Mouse (Mus musculus) ovary, postnatal 14 days (tissue): ENCODE measurements around the gene Tmem51.
A peak's percentile ranks its signal among the peaks of the same experiment; 100 is the strongest.
"Not testable (repeated sequence)": the region's sequence is repeated elsewhere in the genome, so short reads cannot be mapped to it uniquely, and the experiment has no call there.

ENCODE experiments used
- DNase-seq: peaks from one replicate; pipeline ENCODE4 v3.0.0; 2022; ENCODE audit warnings: low spot score

Gene Tmem51

GRCm38 (mm10) chr4:142017686-142018085, 66.4 kb downstream of the Tmem51 start:
- no peak for DNase-seq

GRCm38 (mm10) chr4:142014659-142015608, 69.2 kb downstream of the Tmem51 start, which contains the start of gene Fhad1:
TSS of gene Fhad1 (minus strand) at chr4:142015082.
- DNase-seq, result peak; percentile 66

- DNase-seq, result no peak
Measured at GRCm38 (mm10) chr4:142011236-142011635, 72.9 kb downstream of the Tmem51 start.

GRCm38 (mm10) chr4:142010441-142010840, 73.7 kb downstream of the Tmem51 start:
- no peak for DNase-seq

GRCm38 (mm10) chr4:142008206-142008605, 75.9 kb downstream of the Tmem51 start:
- DNase-seq, result no peak

- DNase-seq, result no peak
Measured at GRCm38 (mm10) chr4:142000581-142000980, 83.5 kb downstream of the Tmem51 start.

GRCm38 (mm10) chr4:141999494-142000074, 84.5 kb downstream of the Tmem51 start:
- no peak for DNase-seq

- no peak for DNase-seq
Measured at GRCm38 (mm10) chr4:141998282-141998821, 85.8 kb downstream of the Tmem51 start.

- no peak for DNase-seq
Measured at GRCm38 (mm10) chr4:141996880-141997279, 87.2 kb downstream of the Tmem51 start.

- no peak for DNase-seq
Measured at GRCm38 (mm10) chr4:141996086-141996485, 88.0 kb downstream of the Tmem51 start.

- DNase-seq, result not testable (repeated sequence)
Measured at GRCm38 (mm10) chr4:141994062-141994471, 90.0 kb downstream of the Tmem51 start.

GRCm38 (mm10) chr4:141993347-141994061, 90.6 kb downstream of the Tmem51 start:
- DNase-seq, result no peak

GRCm38 (mm10) chr4:141992530-141993204, 91.4 kb downstream of the Tmem51 start:
- DNase-seq, result no peak

- no peak for DNase-seq
Measured at GRCm38 (mm10) chr4:141988178-141988577, 95.9 kb downstream of the Tmem51 start.

GRCm38 (mm10) chr4:141983689-141984088, 100.4 kb downstream of the Tmem51 start:
- DNase-seq, result no peak

- DNase-seq, result no peak
Measured at GRCm38 (mm10) chr4:141981475-141981874, 102.6 kb downstream of the Tmem51 start.
